Mouse (Mus musculus): ENCODE measurements around the gene Egln3. TPM values are rescaled to one million over a fixed set of nuclear protein-coding genes. Genes with fewer than 3 reads are reported as not detected.

Gene Egln3
- polyA plus RNA-seq, 1 experiment = 51.8 TPM

- no peak for TF ChIP-seq CTCF (IDR thresholded peaks at IDR 0.05; ENCODE audit: extremely low read depth, insufficient read length, insufficient replicate concordance, low read depth, low read length)
- Histone ChIP-seq H3K4me3 (ENCODE audit: low read depth, low read length) (no peak overlapping the region), H3K27me3 (ENCODE audit: control insufficient read depth, insufficient read depth, low read length) (no peaks in the 10 kb centered on the region; the same call in 1 of the 2 replicates), H3K36me3 (ENCODE audit: control insufficient read depth, insufficient read depth, low read length) (no peaks in the 10 kb centered on the region; the same call in 1 of the 2 replicates), H3K27ac (ENCODE audit: insufficient read depth, low read depth, low read length) (peak overlapping the region; percentile 5; the same call in 1 of the 2 replicates), H3K4me1 (ENCODE audit: control insufficient read depth, insufficient read depth, insufficient read length, low read length) (peaks cover 6% of the 10 kb centered on the region; the same call in 1 of the 2 replicates)
- 15% methylated on average over 11 of the region's 11 CpGs for WGBS
Measured at GRCm38 (mm10) chr12:54197849-54198248, 5.8 kb downstream of the Egln3 start.

GRCm38 (mm10) chr12:54197301-54197782, 6.3 kb downstream of the Egln3 start:
- Histone ChIP-seq H3K36me3 (ENCODE audit: control insufficient read depth, insufficient read depth, low read length) (no peaks in the 10 kb centered on the region; the same call in 1 of the 2 replicates), H3K4me1 (ENCODE audit: control insufficient read depth, insufficient read depth, insufficient read length, low read length) (peaks cover 8% of the 10 kb centered on the region), H3K27me3 (ENCODE audit: control insufficient read depth, insufficient read depth, low read length) (no peaks in the 10 kb centered on the region), H3K4me3 (ENCODE audit: low read depth, low read length) (no peak overlapping the region), H3K27ac (ENCODE audit: insufficient read depth, low read depth, low read length) (peak overlapping the region; percentile 5; the same call in 1 of the 2 replicates)
- TF ChIP-seq POLR2A (IDR thresholded peaks at IDR 0.05; ENCODE audit: low read depth, low read length) = no peak
- no peak for TF ChIP-seq CTCF (IDR thresholded peaks at IDR 0.05; ENCODE audit: extremely low read depth, insufficient read length, insufficient replicate concordance, low read depth, low read length)
- WGBS = 15% methylated on average over 6 of the region's 6 CpGs

- no peak overlapping the region for H3K4me3 ChIP-seq (ENCODE audit: low read depth, low read length)
- H3K36me3 ChIP-seq (ENCODE audit: control insufficient read depth, insufficient read depth, low read length) = no peaks in the 10 kb centered on the region; the same call in 1 of the 2 replicates
- H3K27me3 ChIP-seq (ENCODE audit: control insufficient read depth, insufficient read depth, low read length) = no peaks in the 10 kb centered on the region
- TF ChIP-seq POLR2A (IDR thresholded peaks at IDR 0.05; ENCODE audit: low read depth, low read length) = no peak
- TF ChIP-seq CTCF (IDR thresholded peaks at IDR 0.05; ENCODE audit: extremely low read depth, insufficient read length, insufficient replicate concordance, low read depth, low read length) = no peak
- H3K27ac ChIP-seq (ENCODE audit: insufficient read depth, low read depth, low read length) = no peak overlapping the region
- 47% methylated on average over 8 of the region's 8 CpGs for WGBS
- H3K4me1 ChIP-seq (ENCODE audit: control insufficient read depth, insufficient read depth, insufficient read length, low read length) = peaks cover 8% of the 10 kb centered on the region
Measured at GRCm38 (mm10) chr12:54196881-54197280, 6.8 kb downstream of the Egln3 start.

- Histone ChIP-seq H3K4me3 (ENCODE audit: low read depth, low read length) (no peak overlapping the region), H3K4me1 (ENCODE audit: control insufficient read depth, insufficient read depth, insufficient read length, low read length) (peaks cover 21% of the 10 kb centered on the region), H3K36me3 (ENCODE audit: control insufficient read depth, insufficient read depth, low read length) (no peaks in the 10 kb centered on the region; the same call in 1 of the 2 replicates), H3K27ac (ENCODE audit: insufficient read depth, low read depth, low read length) (no peak overlapping the region), H3K27me3 (ENCODE audit: control insufficient read depth, insufficient read depth, low read length) (no peaks in the 10 kb centered on the region)
- 83% methylated on average over 5 of the region's 5 CpGs for WGBS
- no peak for TF ChIP-seq CTCF (IDR thresholded peaks at IDR 0.05; ENCODE audit: extremely low read depth, insufficient read length, insufficient replicate concordance, low read depth, low read length)
- no peak for TF ChIP-seq POLR2A (IDR thresholded peaks at IDR 0.05; ENCODE audit: low read depth, low read length)
Measured at GRCm38 (mm10) chr12:54194159-54194558, 9.5 kb downstream of the Egln3 start.

- Histone ChIP-seq H3K27ac (ENCODE audit: insufficient read depth, low read depth, low read length) (peak overlapping the region; percentile 88), H3K27me3 (ENCODE audit: control insufficient read depth, insufficient read depth, low read length) (no peaks in the 10 kb centered on the region), H3K4me3 (ENCODE audit: low read depth, low read length) (peak overlapping the region; percentile 40), H3K4me1 (ENCODE audit: control insufficient read depth, insufficient read depth, insufficient read length, low read length) (peaks cover 28% of the 10 kb centered on the region), H3K36me3 (ENCODE audit: control insufficient read depth, insufficient read depth, low read length) (no peaks in the 10 kb centered on the region; the same call in 1 of the 2 replicates)
- TF ChIP-seq CTCF (IDR thresholded peaks at IDR 0.05; ENCODE audit: extremely low read depth, insufficient read length, insufficient replicate concordance, low read depth, low read length) = no peak
- no peak for TF ChIP-seq POLR2A (IDR thresholded peaks at IDR 0.05; ENCODE audit: low read depth, low read length)
- 5% methylated on average over 5 of the region's 5 CpGs for WGBS
Measured at GRCm38 (mm10) chr12:54192305-54192661, 11.4 kb downstream of the Egln3 start.

DNA sequence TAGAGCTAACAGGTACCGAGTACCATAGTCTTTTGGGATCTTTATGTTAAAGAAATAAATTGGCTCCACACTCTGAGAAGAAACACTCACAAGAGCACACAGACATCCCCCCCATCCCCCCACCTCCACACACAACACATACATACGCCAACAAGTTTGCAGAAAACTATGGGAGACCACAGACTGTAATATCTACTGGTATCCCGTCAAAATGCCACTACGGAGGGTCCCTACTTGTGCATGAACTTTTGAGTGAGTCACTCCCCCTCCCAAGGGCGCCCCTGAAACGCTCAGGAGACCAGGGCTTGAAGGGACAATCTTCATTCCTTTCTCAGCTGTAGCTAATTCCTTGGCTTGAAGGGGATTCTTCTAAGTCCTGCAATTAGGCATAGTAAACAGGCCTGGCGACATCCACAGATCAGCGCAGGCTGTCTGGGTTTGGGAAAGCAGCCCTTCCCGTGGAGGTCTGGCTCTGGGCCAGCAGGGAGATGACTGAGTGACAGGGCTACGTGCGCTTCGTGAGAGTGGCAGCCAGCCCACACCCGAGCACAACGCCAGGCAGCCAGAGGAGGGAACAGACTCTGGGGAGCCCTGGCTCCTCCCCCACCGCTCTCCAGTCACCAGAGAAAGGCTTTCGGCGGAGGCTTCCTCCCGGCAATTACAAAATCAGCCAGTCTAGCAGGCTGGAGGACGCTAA, 11.9 kb downstream of the Egln3 start:
- H3K4me1 ChIP-seq (ENCODE audit: control insufficient read depth, insufficient read depth, insufficient read length, low read length) = peaks cover 28% of the 10 kb centered on the region
- no peaks in the 10 kb centered on the region; the same call in 1 of the 2 replicates for H3K36me3 ChIP-seq (ENCODE audit: control insufficient read depth, insufficient read depth, low read length)
- TF ChIP-seq CTCF (IDR thresholded peaks at IDR 0.05; ENCODE audit: extremely low read depth, insufficient read length, insufficient replicate concordance, low read depth, low read length) (no peak), POLR2A (IDR thresholded peaks at IDR 0.05; ENCODE audit: low read depth, low read length) (no peak)
- peak overlapping the region; percentile 88 for H3K27ac ChIP-seq (ENCODE audit: insufficient read depth, low read depth, low read length)
- 2% methylated on average over 19 of the region's 19 CpGs for WGBS
- H3K27me3 ChIP-seq (ENCODE audit: control insufficient read depth, insufficient read depth, low read length) = no peaks in the 10 kb centered on the region
- H3K4me3 ChIP-seq (ENCODE audit: low read depth, low read length) = peak overlapping the region; percentile 40

- Histone ChIP-seq H3K27ac (ENCODE audit: insufficient read depth, low read depth, low read length) (peak overlapping the region; percentile 88), H3K4me1 (ENCODE audit: control insufficient read depth, insufficient read depth, insufficient read length, low read length) (peaks cover 28% of the 10 kb centered on the region), H3K27me3 (ENCODE audit: control insufficient read depth, insufficient read depth, low read length) (no peaks in the 10 kb centered on the region), H3K36me3 (ENCODE audit: control insufficient read depth, insufficient read depth, low read length) (no peaks in the 10 kb centered on the region), H3K4me3 (ENCODE audit: low read depth, low read length) (no peak overlapping the region)
- WGBS = 14% methylated on average over 9 of the region's 9 CpGs
- no peak for TF ChIP-seq POLR2A (IDR thresholded peaks at IDR 0.05; ENCODE audit: low read depth, low read length)
- no peak for TF ChIP-seq CTCF (IDR thresholded peaks at IDR 0.05; ENCODE audit: extremely low read depth, insufficient read length, insufficient replicate concordance, low read depth, low read length)
Measured at GRCm38 (mm10) chr12:54191181-54191580, 12.5 kb downstream of the Egln3 start.
